Mouse (Mus musculus): ENCODE measurements around the gene Gm12216. TPM values are rescaled to one million over a fixed set of nuclear protein-coding genes. Genes with fewer than 3 reads are reported as not detected.

Gene Gm12216
- polyA plus RNA-seq, 1 experiment from 2014 or later = 0.40 TPM

- H3K4me3 ChIP-seq (ENCODE audit: low read length) = no peak overlapping the region
- H3K4me1 ChIP-seq (ENCODE audit: control insufficient read depth, insufficient read depth, low read depth, low read length) = no peaks in the 10 kb centered on the region
- H3K9ac ChIP-seq (ENCODE audit: low read depth, low read length) = no peak overlapping the region
- no peaks in the 10 kb centered on the region for H3K27me3 ChIP-seq (replicated peaks; ENCODE audit: control insufficient read depth, insufficient read depth, low read length)
- no peak for ATAC-seq
- no peak overlapping the region for H3K27ac ChIP-seq (ENCODE audit: low read depth, low read length)
- H3K9me3 ChIP-seq (ENCODE audit: control insufficient read depth, low read length) = no peaks in the 10 kb centered on the region
- no peaks in the 10 kb centered on the region for H3K36me3 ChIP-seq (ENCODE audit: control insufficient read depth, insufficient read depth, low read length)
- WGBS = 94% methylated on average over 5 of the region's 5 CpGs
- H3K4me2 ChIP-seq (ENCODE audit: low read length) = no peak overlapping the region
These were observed 42.1 kb downstream of the Gm12216 start for GRCm38 (mm10) chr11:53816841-53817375.

DNA sequence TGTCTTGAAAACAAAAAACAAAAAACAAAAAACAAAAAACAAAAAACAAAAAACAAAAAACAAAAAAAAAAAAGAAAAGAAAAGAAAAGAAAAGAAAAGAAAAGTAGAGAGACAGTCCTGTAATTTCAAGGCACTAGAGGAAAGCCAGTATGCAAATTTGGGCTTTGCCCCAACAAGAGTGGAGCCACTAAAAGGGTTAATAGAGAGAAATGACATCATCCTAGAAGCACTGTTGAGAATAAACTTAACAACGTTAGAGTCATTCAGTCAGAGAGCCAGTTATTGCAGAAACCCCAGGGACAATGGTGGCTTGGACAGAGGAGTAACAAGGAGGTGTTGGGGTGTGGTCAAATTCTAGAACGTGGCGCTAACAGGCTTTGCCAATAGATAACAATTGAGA lies 44.2 kb downstream of the Gm12216 start:
- Histone ChIP-seq H3K9ac (ENCODE audit: low read depth, low read length) (no peak overlapping the region), H3K4me3 (ENCODE audit: low read length) (no peak overlapping the region), H3K4me1 (ENCODE audit: control insufficient read depth, insufficient read depth, low read depth, low read length) (no peaks in the 10 kb centered on the region), H3K27ac (ENCODE audit: low read depth, low read length) (no peak overlapping the region), H3K4me2 (ENCODE audit: low read length) (no peak overlapping the region), H3K27me3 (replicated peaks; ENCODE audit: control insufficient read depth, insufficient read depth, low read length) (no peaks in the 10 kb centered on the region), H3K9me3 (ENCODE audit: control insufficient read depth, low read length) (no peaks in the 10 kb centered on the region), H3K36me3 (ENCODE audit: control insufficient read depth, insufficient read depth, low read length) (no peaks in the 10 kb centered on the region)
- ATAC-seq = no peak
- 64% methylated on average over 3 of the region's 3 CpGs for WGBS

DNA sequence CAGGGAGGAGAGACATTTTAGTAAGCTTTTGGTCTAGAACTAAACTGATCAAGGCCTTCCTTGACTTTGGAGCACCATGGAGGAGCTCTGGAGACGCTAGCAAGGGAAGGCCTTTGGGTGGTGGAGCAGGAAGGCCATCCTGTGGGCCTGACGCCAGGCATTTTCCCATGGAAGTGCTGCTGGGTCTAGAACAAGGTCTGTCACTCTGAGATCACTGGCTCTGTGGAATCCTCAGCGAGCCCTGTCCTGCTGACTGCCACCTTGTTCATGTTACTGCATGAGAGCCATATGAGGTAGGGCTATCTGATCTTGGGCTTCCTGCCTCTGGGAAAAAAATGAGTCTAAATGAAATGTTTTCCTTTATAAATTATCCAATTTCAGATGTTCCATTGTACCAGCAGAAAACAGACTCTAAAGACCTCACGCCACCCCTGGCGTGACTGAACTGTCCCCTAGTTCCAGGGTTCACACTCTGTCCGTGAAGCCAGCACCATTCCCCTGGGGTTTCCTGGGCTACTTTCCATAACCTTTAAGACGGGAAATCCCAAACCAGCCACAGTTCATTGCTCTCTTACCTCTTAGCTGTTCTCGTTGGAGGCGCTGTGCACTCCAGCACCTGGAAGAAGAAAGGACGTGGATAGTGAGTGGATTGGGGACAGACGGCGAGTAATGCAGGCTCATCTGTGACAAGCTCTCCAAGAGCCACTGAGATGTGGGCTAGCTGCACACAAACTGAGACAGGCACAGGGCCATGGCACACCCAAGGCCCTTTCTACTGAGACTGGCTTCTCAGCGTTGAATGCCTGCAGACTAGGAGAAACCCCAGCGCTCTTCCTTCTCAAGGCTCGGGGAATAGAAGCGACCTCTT lies 45.8 kb downstream of the Gm12216 start:
- H3K27me3 ChIP-seq (replicated peaks; ENCODE audit: control insufficient read depth, insufficient read depth, low read length) = no peaks in the 10 kb centered on the region
- no peak overlapping the region for H3K27ac ChIP-seq (ENCODE audit: low read depth, low read length)
- no peak overlapping the region for H3K4me2 ChIP-seq (ENCODE audit: low read length)
- H3K36me3 ChIP-seq (ENCODE audit: control insufficient read depth, insufficient read depth, low read length) = no peaks in the 10 kb centered on the region
- H3K4me1 ChIP-seq (ENCODE audit: control insufficient read depth, insufficient read depth, low read depth, low read length) = no peaks in the 10 kb centered on the region
- H3K4me3 ChIP-seq (ENCODE audit: low read length) = no peak overlapping the region
- no peaks in the 10 kb centered on the region for H3K9me3 ChIP-seq (ENCODE audit: control insufficient read depth, low read length)
- no peak overlapping the region for H3K9ac ChIP-seq (ENCODE audit: low read depth, low read length)
- no peak for ATAC-seq
- WGBS = 85% methylated on average over 16 of the region's 16 CpGs

GRCm38 (mm10) chr11:53811312-53811711 lies 47.7 kb downstream of the Gm12216 start:
- Histone ChIP-seq H3K27ac (ENCODE audit: low read depth, low read length) (no peak overlapping the region), H3K4me1 (ENCODE audit: control insufficient read depth, insufficient read depth, low read depth, low read length) (no peaks in the 10 kb centered on the region), H3K9ac (ENCODE audit: low read depth, low read length) (no peak overlapping the region), H3K4me2 (ENCODE audit: low read length) (no peak overlapping the region), H3K27me3 (replicated peaks; ENCODE audit: control insufficient read depth, insufficient read depth, low read length) (no peaks in the 10 kb centered on the region), H3K4me3 (ENCODE audit: low read length) (no peak overlapping the region), H3K9me3 (ENCODE audit: control insufficient read depth, low read length) (no peaks in the 10 kb centered on the region), H3K36me3 (ENCODE audit: control insufficient read depth, insufficient read depth, low read length) (no peaks in the 10 kb centered on the region)
- ATAC-seq = no peak
- 83% methylated on average over 3 of the region's 3 CpGs for WGBS

DNA sequence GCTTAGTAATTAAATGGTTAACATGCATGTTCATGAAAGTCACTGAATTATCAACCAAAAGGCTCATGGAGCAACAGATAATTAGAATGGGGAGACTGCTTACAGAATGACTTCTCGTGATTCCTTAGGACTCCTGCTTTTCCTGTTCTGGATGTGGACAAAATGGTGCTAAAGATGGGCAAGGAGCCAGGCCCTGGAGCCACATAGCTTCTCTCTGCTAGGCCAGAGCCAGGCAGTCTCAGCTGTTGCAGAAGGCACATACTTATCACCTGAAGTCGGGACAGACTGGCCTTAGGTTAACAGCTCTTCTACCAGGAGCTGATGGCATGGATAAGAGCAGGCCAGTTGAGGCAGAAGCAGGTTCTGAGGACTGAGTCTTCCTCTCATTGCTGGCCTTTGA lies 48.3 kb downstream of the Gm12216 start:
- no peak for ATAC-seq
- H3K4me2 ChIP-seq (ENCODE audit: low read length) = no peak overlapping the region
- 66% methylated on average over 2 of the region's 2 CpGs for WGBS

GRCm38 (mm10) chr11:53810156-53810555 lies 48.9 kb downstream of the Gm12216 start:
- H3K36me3 ChIP-seq (ENCODE audit: control insufficient read depth, insufficient read depth, low read length) = no peaks in the 10 kb centered on the region
- no peak overlapping the region for H3K4me2 ChIP-seq (ENCODE audit: low read length)
- no peak overlapping the region for H3K9ac ChIP-seq (ENCODE audit: low read depth, low read length)
- H3K4me1 ChIP-seq (ENCODE audit: control insufficient read depth, insufficient read depth, low read depth, low read length) = no peaks in the 10 kb centered on the region
- H3K27ac ChIP-seq (ENCODE audit: low read depth, low read length) = no peak overlapping the region
- H3K9me3 ChIP-seq (ENCODE audit: control insufficient read depth, low read length) = no peaks in the 10 kb centered on the region
- no peaks in the 10 kb centered on the region for H3K27me3 ChIP-seq (replicated peaks; ENCODE audit: control insufficient read depth, insufficient read depth, low read length)
- ATAC-seq = no peak
- WGBS = 62% methylated on average over 5 of the region's 5 CpGs
- H3K4me3 ChIP-seq (ENCODE audit: low read length) = no peak overlapping the region

More for the DNA sequence above, 48.3 kb downstream of the Gm12216 start:
- H3K9me3 ChIP-seq (ENCODE audit: control insufficient read depth, low read length) = no peaks in the 10 kb centered on the region
- no peak overlapping the region for H3K4me3 ChIP-seq (ENCODE audit: low read length)
- no peaks in the 10 kb centered on the region for H3K36me3 ChIP-seq (ENCODE audit: control insufficient read depth, insufficient read depth, low read length)
- H3K27me3 ChIP-seq (replicated peaks; ENCODE audit: control insufficient read depth, insufficient read depth, low read length) = no peaks in the 10 kb centered on the region
- H3K4me1 ChIP-seq (ENCODE audit: control insufficient read depth, insufficient read depth, low read depth, low read length) = no peaks in the 10 kb centered on the region
- H3K27ac ChIP-seq (ENCODE audit: low read depth, low read length) = no peak overlapping the region
- H3K9ac ChIP-seq (ENCODE audit: low read depth, low read length) = no peak overlapping the region

DNA sequence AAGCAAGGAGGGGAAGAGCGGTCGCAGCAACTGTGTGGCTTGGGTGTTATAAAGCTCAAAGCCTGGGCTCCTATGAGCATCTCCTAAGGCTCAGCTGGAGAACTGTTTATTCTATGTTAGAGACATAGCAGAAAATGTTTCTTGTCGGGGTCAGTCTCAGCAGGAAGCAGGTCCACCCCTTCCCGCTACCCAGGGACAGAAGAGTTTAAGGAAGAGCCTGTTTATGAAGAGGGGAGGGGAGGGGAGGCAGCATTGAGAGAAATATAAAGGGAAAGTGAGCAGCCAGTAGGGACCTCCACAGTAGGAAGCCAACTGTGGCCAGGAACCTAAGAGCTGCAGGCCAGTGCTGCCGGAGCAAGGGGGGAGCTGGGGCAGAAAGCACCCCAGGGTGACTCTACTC lies 49.7 kb downstream of the Gm12216 start:
- Histone ChIP-seq H3K27ac (ENCODE audit: low read depth, low read length) (no peak overlapping the region), H3K4me3 (ENCODE audit: low read length) (no peak overlapping the region), H3K9ac (ENCODE audit: low read depth, low read length) (no peak overlapping the region), H3K4me1 (ENCODE audit: control insufficient read depth, insufficient read depth, low read depth, low read length) (no peaks in the 10 kb centered on the region), H3K9me3 (ENCODE audit: control insufficient read depth, low read length) (no peaks in the 10 kb centered on the region), H3K36me3 (ENCODE audit: control insufficient read depth, insufficient read depth, low read length) (no peaks in the 10 kb centered on the region), H3K4me2 (ENCODE audit: low read length) (no peak overlapping the region), H3K27me3 (replicated peaks; ENCODE audit: control insufficient read depth, insufficient read depth, low read length) (no peaks in the 10 kb centered on the region)
- 38% methylated on average over 5 of the region's 5 CpGs for WGBS
- ATAC-seq = no peak

- H3K9ac ChIP-seq (ENCODE audit: low read depth, low read length) = no peak overlapping the region
- 71% methylated on average over 9 of the region's 9 CpGs for WGBS
- no peak overlapping the region for H3K4me2 ChIP-seq (ENCODE audit: low read length)
- no peaks in the 10 kb centered on the region for H3K27me3 ChIP-seq (replicated peaks; ENCODE audit: control insufficient read depth, insufficient read depth, low read length)
- H3K36me3 ChIP-seq (ENCODE audit: control insufficient read depth, insufficient read depth, low read length) = no peaks in the 10 kb centered on the region
- no peaks in the 10 kb centered on the region for H3K4me1 ChIP-seq (ENCODE audit: control insufficient read depth, insufficient read depth, low read depth, low read length)
- H3K4me3 ChIP-seq (ENCODE audit: low read length) = no peak overlapping the region
- no peaks in the 10 kb centered on the region for H3K9me3 ChIP-seq (ENCODE audit: control insufficient read depth, low read length)
- no peak overlapping the region for H3K27ac ChIP-seq (ENCODE audit: low read depth, low read length)
- ATAC-seq = no peak
These were observed 53.3 kb downstream of the Gm12216 start for GRCm38 (mm10) chr11:53805786-53806185.

DNA sequence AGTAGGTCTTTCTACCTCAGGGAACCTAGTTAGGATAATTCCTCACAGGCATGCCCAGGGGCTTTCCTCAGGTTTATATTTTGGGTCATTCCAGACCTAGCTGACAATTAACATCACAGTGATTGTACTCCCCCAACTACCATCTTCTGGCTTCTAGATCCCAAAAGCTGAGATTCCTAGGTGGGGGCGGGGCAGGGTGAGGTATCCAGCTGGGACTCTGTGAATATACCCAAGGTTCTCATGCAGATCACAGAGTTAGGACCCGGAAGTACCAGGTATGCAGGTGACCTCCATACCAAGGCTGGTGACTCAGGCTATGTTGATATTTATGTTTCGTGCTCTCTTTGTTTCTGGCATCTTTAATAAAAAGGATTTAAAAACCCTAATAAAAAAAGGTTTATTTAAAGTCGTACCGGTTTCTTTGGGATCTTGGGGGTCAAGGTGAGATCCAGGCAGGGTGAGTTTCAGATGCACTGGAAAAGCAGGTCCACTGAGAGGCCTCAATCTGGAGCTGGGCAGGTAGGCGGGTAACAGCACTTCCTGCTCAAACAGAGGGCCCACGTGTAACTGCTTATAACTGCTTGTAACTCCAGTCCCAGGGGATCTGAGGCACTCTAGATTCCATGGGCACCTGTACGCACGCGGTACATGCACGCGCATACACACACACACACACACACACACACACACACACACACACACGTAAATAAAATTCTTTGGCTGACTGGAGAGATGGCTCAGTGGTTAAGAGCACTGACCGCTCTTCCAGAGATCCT lies 54.3 kb downstream of the Gm12216 start:
- no peak overlapping the region for H3K27ac ChIP-seq (ENCODE audit: low read depth, low read length)
- no peaks in the 10 kb centered on the region for H3K9me3 ChIP-seq (ENCODE audit: control insufficient read depth, low read length)
- no peaks in the 10 kb centered on the region for H3K36me3 ChIP-seq (ENCODE audit: control insufficient read depth, insufficient read depth, low read length)
- no peak overlapping the region for H3K4me3 ChIP-seq (ENCODE audit: low read length)
- 87% methylated on average over 14 of the region's 14 CpGs for WGBS
- no peak overlapping the region for H3K4me2 ChIP-seq (ENCODE audit: low read length)
- H3K27me3 ChIP-seq (replicated peaks; ENCODE audit: control insufficient read depth, insufficient read depth, low read length) = no peaks in the 10 kb centered on the region
- no peak for ATAC-seq
- no peaks in the 10 kb centered on the region for H3K4me1 ChIP-seq (ENCODE audit: control insufficient read depth, insufficient read depth, low read depth, low read length)
- no peak overlapping the region for H3K9ac ChIP-seq (ENCODE audit: low read depth, low read length)

Measured in hindbrain, embryonic 16.5 days (tissue).